Mouse (Mus musculus): ENCODE measurements around the gene Gtf3c5. TPM values are rescaled to one million over a fixed set of nuclear protein-coding genes. Genes with fewer than 3 reads are reported as not detected.

The Gtf3c5 gene
- polyA plus RNA-seq, 1 experiment from 2014 or later = 28.6 TPM

- Histone ChIP-seq H3K36me3 (ENCODE audit: control insufficient read depth, insufficient read depth) (no peaks in the 10 kb centered on the region), H3K9me3 (replicated peaks; ENCODE audit: control insufficient read depth, low read length) (no peaks in the 10 kb centered on the region), H3K4me1 (ENCODE audit: control insufficient read depth, insufficient read depth, low read length) (peaks cover 56% of the 10 kb centered on the region), H3K27me3 (ENCODE audit: control insufficient read depth, insufficient read depth, low read length) (no peaks in the 10 kb centered on the region), H3K4me3 (ENCODE audit: low read length) (no peak overlapping the region), H3K27ac (ENCODE audit: low read length) (no peak overlapping the region), H3K4me2 (ENCODE audit: low read depth, low read length) (no peak overlapping the region), H3K9ac (ENCODE audit: low read length) (no peak overlapping the region)
- no peak for ATAC-seq (replicated peaks; ENCODE audit: extremely low read depth, insufficient read depth, low FRiP score)
- WGBS = 83% methylated on average over 7 of the region's 7 CpGs
Measured at GRCm38 (mm10) chr2:28528354-28528730, 55.2 kb downstream of the Gtf3c5 start.

GRCm38 (mm10) chr2:28527436-28528353 lies 55.9 kb downstream of the Gtf3c5 start:
- H3K4me1 ChIP-seq (ENCODE audit: control insufficient read depth, insufficient read depth, low read length) = peaks cover 53% of the 10 kb centered on the region
- H3K27me3 ChIP-seq (ENCODE audit: control insufficient read depth, insufficient read depth, low read length) = no peaks in the 10 kb centered on the region
- no peak overlapping the region for H3K4me2 ChIP-seq (ENCODE audit: low read depth, low read length)
- no peaks in the 10 kb centered on the region for H3K36me3 ChIP-seq (ENCODE audit: control insufficient read depth, insufficient read depth)
- no peak overlapping the region for H3K27ac ChIP-seq (ENCODE audit: low read length)
- H3K4me3 ChIP-seq (ENCODE audit: low read length) = no peak overlapping the region
- 84% methylated on average over 20 of the region's 20 CpGs for WGBS
- H3K9ac ChIP-seq (ENCODE audit: low read length) = no peak overlapping the region
- H3K9me3 ChIP-seq (replicated peaks; ENCODE audit: control insufficient read depth, low read length) = no peaks in the 10 kb centered on the region
- no peak for ATAC-seq (replicated peaks; ENCODE audit: extremely low read depth, insufficient read depth, low FRiP score)

- 45% methylated on average over 12 of the region's 12 CpGs for WGBS
- peaks cover 40% of the 10 kb centered on the region for H3K4me1 ChIP-seq (ENCODE audit: control insufficient read depth, insufficient read depth, low read length)
- peak overlapping the region; percentile 77 for H3K27ac ChIP-seq (ENCODE audit: low read length)
- no peaks in the 10 kb centered on the region for H3K36me3 ChIP-seq (ENCODE audit: control insufficient read depth, insufficient read depth)
- no peaks in the 10 kb centered on the region for H3K27me3 ChIP-seq (ENCODE audit: control insufficient read depth, insufficient read depth, low read length)
- peak overlapping the region; percentile 57; the same call in 1 of the 2 replicates for H3K9ac ChIP-seq (ENCODE audit: low read length)
- no peak for ATAC-seq (replicated peaks; ENCODE audit: extremely low read depth, insufficient read depth, low FRiP score)
- H3K9me3 ChIP-seq (replicated peaks; ENCODE audit: control insufficient read depth, low read length) = no peaks in the 10 kb centered on the region
- H3K4me3 ChIP-seq (ENCODE audit: low read length) = no peak overlapping the region
- H3K4me2 ChIP-seq (ENCODE audit: low read depth, low read length) = 0 out of 2 replicates have a peak overlapping the region, but pooled peaks have one; percentile 8
Measured at GRCm38 (mm10) chr2:28525943-28526876, 57.3 kb downstream of the Gtf3c5 start.

GRCm38 (mm10) chr2:28525219-28525942 lies 58.2 kb downstream of the Gtf3c5 start:
- no peaks in the 10 kb centered on the region for H3K27me3 ChIP-seq (ENCODE audit: control insufficient read depth, insufficient read depth, low read length)
- no peaks in the 10 kb centered on the region for H3K9me3 ChIP-seq (replicated peaks; ENCODE audit: control insufficient read depth, low read length)
- H3K4me1 ChIP-seq (ENCODE audit: control insufficient read depth, insufficient read depth, low read length) = peaks cover 36% of the 10 kb centered on the region
- H3K4me2 ChIP-seq (ENCODE audit: low read depth, low read length) = no peak overlapping the region
- peak overlapping the region; percentile 77 for H3K27ac ChIP-seq (ENCODE audit: low read length)
- 22% methylated on average over 11 of the region's 11 CpGs for WGBS
- H3K9ac ChIP-seq (ENCODE audit: low read length) = peak overlapping the region; percentile 57; the same call in 1 of the 2 replicates
- no peak overlapping the region for H3K4me3 ChIP-seq (ENCODE audit: low read length)
- ATAC-seq (replicated peaks; ENCODE audit: extremely low read depth, insufficient read depth, low FRiP score) = peak; percentile 45
- no peaks in the 10 kb centered on the region for H3K36me3 ChIP-seq (ENCODE audit: control insufficient read depth, insufficient read depth)

- H3K4me1 ChIP-seq (ENCODE audit: control insufficient read depth, insufficient read depth, low read length) = peaks cover 29% of the 10 kb centered on the region
- WGBS = 80% methylated on average over 10 of the region's 10 CpGs
- no peak overlapping the region for H3K27ac ChIP-seq (ENCODE audit: low read length)
- H3K9me3 ChIP-seq (replicated peaks; ENCODE audit: control insufficient read depth, low read length) = no peaks in the 10 kb centered on the region
- no peak for ATAC-seq (replicated peaks; ENCODE audit: extremely low read depth, insufficient read depth, low FRiP score)
- no peaks in the 10 kb centered on the region for H3K27me3 ChIP-seq (ENCODE audit: control insufficient read depth, insufficient read depth, low read length)
- no peaks in the 10 kb centered on the region for H3K36me3 ChIP-seq (ENCODE audit: control insufficient read depth, insufficient read depth)
- no peak overlapping the region for H3K4me3 ChIP-seq (ENCODE audit: low read length)
- no peak overlapping the region for H3K9ac ChIP-seq (ENCODE audit: low read length)
- no peak overlapping the region for H3K4me2 ChIP-seq (ENCODE audit: low read depth, low read length)
Measured at GRCm38 (mm10) chr2:28524406-28524805, 59.1 kb downstream of the Gtf3c5 start.

GRCm38 (mm10) chr2:28523643-28524117 lies 59.9 kb downstream of the Gtf3c5 start:
- no peak overlapping the region for H3K4me3 ChIP-seq (ENCODE audit: low read length)
- peak overlapping the region; percentile 30; the same call in 1 of the 2 replicates for H3K27ac ChIP-seq (ENCODE audit: low read length)
- peaks cover 27% of the 10 kb centered on the region for H3K4me1 ChIP-seq (ENCODE audit: control insufficient read depth, insufficient read depth, low read length)
- no peaks in the 10 kb centered on the region for H3K27me3 ChIP-seq (ENCODE audit: control insufficient read depth, insufficient read depth, low read length)
- H3K36me3 ChIP-seq (ENCODE audit: control insufficient read depth, insufficient read depth) = no peaks in the 10 kb centered on the region
- ATAC-seq (replicated peaks; ENCODE audit: extremely low read depth, insufficient read depth, low FRiP score) = peak; percentile 90
- no peak overlapping the region for H3K9ac ChIP-seq (ENCODE audit: low read length)
- no peak overlapping the region for H3K4me2 ChIP-seq (ENCODE audit: low read depth, low read length)
- no peaks in the 10 kb centered on the region for H3K9me3 ChIP-seq (replicated peaks; ENCODE audit: control insufficient read depth, low read length)
- WGBS = 11% methylated on average over 5 of the region's 5 CpGs

GRCm38 (mm10) chr2:28522166-28522565 lies 61.4 kb downstream of the Gtf3c5 start:
- no peak overlapping the region for H3K4me3 ChIP-seq (ENCODE audit: low read length)
- no peaks in the 10 kb centered on the region for H3K9me3 ChIP-seq (replicated peaks; ENCODE audit: control insufficient read depth, low read length)
- 84% methylated on average over 4 of the region's 4 CpGs for WGBS
- no peak overlapping the region for H3K9ac ChIP-seq (ENCODE audit: low read length)
- no peaks in the 10 kb centered on the region for H3K27me3 ChIP-seq (ENCODE audit: control insufficient read depth, insufficient read depth, low read length)
- no peak overlapping the region for H3K27ac ChIP-seq (ENCODE audit: low read length)
- no peak for ATAC-seq (replicated peaks; ENCODE audit: extremely low read depth, insufficient read depth, low FRiP score)
- no peaks in the 10 kb centered on the region for H3K36me3 ChIP-seq (ENCODE audit: control insufficient read depth, insufficient read depth)
- peaks cover 32% of the 10 kb centered on the region for H3K4me1 ChIP-seq (ENCODE audit: control insufficient read depth, insufficient read depth, low read length)
- H3K4me2 ChIP-seq (ENCODE audit: low read depth, low read length) = no peak overlapping the region

- Histone ChIP-seq H3K27ac (ENCODE audit: low read length) (no peak overlapping the region), H3K4me1 (ENCODE audit: control insufficient read depth, insufficient read depth, low read length) (peaks cover 32% of the 10 kb centered on the region), H3K36me3 (ENCODE audit: control insufficient read depth, insufficient read depth) (no peaks in the 10 kb centered on the region), H3K9me3 (replicated peaks; ENCODE audit: control insufficient read depth, low read length) (no peaks in the 10 kb centered on the region), H3K4me2 (ENCODE audit: low read depth, low read length) (no peak overlapping the region), H3K9ac (ENCODE audit: low read length) (no peak overlapping the region), H3K27me3 (ENCODE audit: control insufficient read depth, insufficient read depth, low read length) (no peaks in the 10 kb centered on the region), H3K4me3 (ENCODE audit: low read length) (no peak overlapping the region)
- 82% methylated on average over 6 of the region's 6 CpGs for WGBS
- no peak for ATAC-seq (replicated peaks; ENCODE audit: extremely low read depth, insufficient read depth, low FRiP score)
Measured at GRCm38 (mm10) chr2:28521571-28522151, 61.9 kb downstream of the Gtf3c5 start.
